8 mouse cellular contexts compared by ENCODE assay signal in the genomic region with DNA sequence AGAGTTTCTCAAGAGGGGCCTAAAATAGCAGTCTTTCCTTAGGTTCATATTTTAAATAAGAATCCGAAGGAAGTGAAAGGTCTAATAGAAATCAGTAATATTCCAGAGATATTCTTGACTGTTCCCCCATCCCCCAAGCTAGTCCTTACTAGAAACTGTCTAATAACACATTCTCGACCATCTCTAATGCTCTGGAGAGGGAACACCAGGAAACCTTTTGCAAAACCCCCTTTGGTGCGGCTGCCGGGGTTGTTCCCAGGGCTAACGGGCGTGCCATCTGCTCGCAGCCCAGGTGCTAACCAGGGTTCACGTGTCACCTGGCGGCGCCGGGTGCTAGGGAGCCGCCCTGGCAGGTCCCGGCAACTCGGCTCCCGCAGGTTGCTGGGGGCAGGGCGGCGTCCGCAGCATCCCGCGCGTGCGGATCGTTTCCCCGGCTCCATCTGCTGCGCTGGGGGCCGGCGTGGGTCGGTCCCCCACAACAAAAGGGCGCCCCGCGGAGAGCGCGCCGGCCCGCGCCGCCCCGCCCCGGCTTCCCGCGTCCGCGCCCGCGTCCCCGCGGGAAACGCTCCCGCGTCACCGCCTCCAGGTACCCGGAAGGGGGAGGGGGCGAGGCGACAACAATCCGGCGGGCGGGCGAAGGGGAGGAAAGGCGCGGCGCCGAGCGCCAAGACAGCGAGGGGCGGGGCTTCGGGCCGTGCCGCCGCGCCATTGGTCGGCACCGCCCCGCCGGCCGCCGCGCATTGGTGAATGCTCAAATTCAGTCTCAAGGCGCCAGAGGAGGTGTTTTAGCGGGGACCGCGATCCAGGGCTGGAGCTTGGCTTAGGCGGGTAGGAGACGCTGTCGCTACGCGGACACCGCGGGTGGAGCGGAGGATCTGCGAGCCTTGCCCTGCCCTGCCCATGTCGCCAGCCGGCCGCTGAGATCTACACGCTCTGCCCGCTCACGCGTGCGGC. TPM values are rescaled to one million over a fixed set of nuclear protein-coding genes. Genes with fewer than 3 reads are reported as not detected.
DNase-seq lines count a peak whose midpoint lies in the region; ATAC-seq and TF ChIP-seq lines count a peak whose summit lies in the region.

A gene (plus strand): TSS at position 754 of the 954 bp plus-strand sequence.

- peaks cover 6% of the 10 kb centered on the region; the same call in 1 of the 2 replicates for H3K4me1 ChIP-seq in embryonic facial prominence, embryonic 14.5 days (ENCODE audit: control insufficient read depth, insufficient read depth, low read length)
- H3K4me1 ChIP-seq in kidney, embryonic 14.5 days (ENCODE audit: control insufficient read depth, insufficient read depth, low read length) = peaks cover 11% of the 10 kb centered on the region; the same call in 1 of the 2 replicates
- H3K4me1 ChIP-seq in liver, adult 2 months (ENCODE audit: control insufficient read depth, insufficient read depth, low read length) = peaks cover 2% of the 10 kb centered on the region; the same call in 1 of the 2 replicates

- peak within 1 kb of the TSS; percentile 13 for H3ac ChIP-seq in myocyte (ENCODE audit: control insufficient read depth, insufficient read length)

- DNase-seq in 416B (ENCODE audit: low read depth) = peak; percentile 89
- DNase-seq in adrenal gland, postnatal 4 days (ENCODE audit: low spot score in 2 of 2) = peak; percentile 71 to 78
- DNase-seq in embryonic facial prominence, embryonic 14.5 days (ENCODE audit: low spot score) = peak; percentile 97
- peak; percentile 89 for DNase-seq in heart, adult 9 months (ENCODE audit: low spot score in 2 of 2)
- DNase-seq in liver, adult 2 months (ENCODE audit: extremely low read depth, low read depth, low spot score) = peak; percentile 55
- DNase-seq in splenic B cell, adult 2 months (ENCODE audit: low read depth, low spot score) = peak; percentile 88

- no peaks in the 10 kb centered on the region for H3K79me2 ChIP-seq in liver, adult 2 months (ENCODE audit: control insufficient read depth, insufficient read depth, low read length)
- H3K79me2 ChIP-seq in myocyte (ENCODE audit: control insufficient read depth, insufficient read depth) = peaks cover 22% of the 10 kb centered on the region

- peak within 1 kb of the TSS; percentile 81 for H3K4me3 ChIP-seq in embryonic facial prominence, embryonic 14.5 days (ENCODE audit: low read depth, low read length)
- peak within 1 kb of the TSS; percentile 73 for H3K4me3 ChIP-seq in kidney, embryonic 14.5 days (ENCODE audit: low read length)
- H3K4me3 ChIP-seq in liver, adult 2 months (ENCODE audit: insufficient read depth, low read depth, low read length) = peak within 1 kb of the TSS; percentile 70
- H3K4me3 ChIP-seq in myocyte = peak within 1 kb of the TSS; percentile 42

- WGBS in embryonic facial prominence, embryonic 14.5 days = under 1% methylated on average over 46 of the region's 98 CpGs
- under 1% methylated on average over 78 of the region's 98 CpGs for WGBS in kidney, embryonic 14.5 days
- 1% methylated on average over 98 of the region's 98 CpGs for WGBS in liver, adult 2 months

- peaks cover 22% of the 10 kb centered on the region for H3K36me3 ChIP-seq in embryonic facial prominence, embryonic 14.5 days (ENCODE audit: control insufficient read depth, insufficient read depth, low read length)
- H3K36me3 ChIP-seq in kidney, embryonic 14.5 days (ENCODE audit: control insufficient read depth, insufficient read depth, low read length) = peaks cover 21% of the 10 kb centered on the region
- H3K36me3 ChIP-seq in liver, adult 2 months (ENCODE audit: control insufficient read depth, insufficient read depth, low read length) = no peaks in the 10 kb centered on the region
- H3K36me3 ChIP-seq in myocyte (ENCODE audit: control insufficient read depth, insufficient read depth) = no peaks in the 10 kb centered on the region
- H3K36me3 ChIP-seq in splenic B cell, adult 2 months (ENCODE audit: control insufficient read depth, insufficient read depth, low read length, poor library complexity, severe bottlenecking) = no peaks in the 10 kb centered on the region

- H3K27me3 ChIP-seq in embryonic facial prominence, embryonic 14.5 days (replicated peaks; ENCODE audit: control insufficient read depth, insufficient read depth, low read length) = no peaks in the 10 kb centered on the region
- H3K27me3 ChIP-seq in kidney, embryonic 14.5 days (ENCODE audit: control insufficient read depth, insufficient read depth, low read length) = no peaks in the 10 kb centered on the region
- 0 out of 2 replicates have a peak, but pooled peaks cover 3% of the 10 kb centered on the region for H3K27me3 ChIP-seq in liver, adult 2 months (ENCODE audit: control insufficient read depth, insufficient read depth, low read length)
- no peaks in the 10 kb centered on the region for H3K27me3 ChIP-seq in myocyte (ENCODE audit: control insufficient read depth, insufficient read depth, insufficient read length)
- no peaks in the 10 kb centered on the region; the same call in 1 of the 2 replicates for H3K27me3 ChIP-seq in splenic B cell, adult 2 months (ENCODE audit: control insufficient read depth, insufficient read depth, low read length, poor library complexity, severe bottlenecking)

- no peak for TF ChIP-seq CTCF in liver, adult 2 months (IDR thresholded peaks at IDR 0.05; ENCODE audit: low read depth, low read length)

- peak; percentile 98 for ATAC-seq in embryonic facial prominence, embryonic 14.5 days (ENCODE audit: low read depth)
- ATAC-seq in kidney, embryonic 14.5 days (ENCODE audit: low FRiP score, low TSS enrichment) = peak; percentile 98

- no peak for TF ChIP-seq POLR2A in liver, adult 2 months (IDR thresholded peaks at IDR 0.05; ENCODE audit: extremely low read depth, insufficient read depth, low read length)
- TF ChIP-seq POLR2A in myocyte (IDR thresholded peaks at IDR 0.05; ENCODE audit: insufficient read length, low read depth) = peak; percentile 93

- H3K9ac ChIP-seq in embryonic facial prominence, embryonic 14.5 days (ENCODE audit: low read depth, low read length) = peak within 1 kb of the TSS; percentile 84
- peak within 1 kb of the TSS; percentile 89 for H3K9ac ChIP-seq in kidney, embryonic 14.5 days (ENCODE audit: low read depth, low read length)
- peak within 1 kb of the TSS; percentile 73 for H3K9ac ChIP-seq in liver, adult 2 months (ENCODE audit: low read depth, low read length)

- no peaks in the 10 kb centered on the region for H3K9me3 ChIP-seq in embryonic facial prominence, embryonic 14.5 days (ENCODE audit: control insufficient read depth, low read length)
- no peaks in the 10 kb centered on the region for H3K9me3 ChIP-seq in kidney, embryonic 14.5 days (ENCODE audit: control insufficient read depth, low read length)

- peak within 1 kb of the TSS; percentile 96 for H3K4me2 ChIP-seq in embryonic facial prominence, embryonic 14.5 days (ENCODE audit: low read depth, low read length)
- H3K4me2 ChIP-seq in kidney, embryonic 14.5 days (replicated peaks; ENCODE audit: low read depth, low read length) = peak within 1 kb of the TSS; percentile 93
- H3K4me2 ChIP-seq in myocyte (ENCODE audit: low read depth) = peak within 1 kb of the TSS; percentile 89

- peak within 1 kb of the TSS; percentile 63 for H3K27ac ChIP-seq in embryonic facial prominence, embryonic 14.5 days (replicated peaks; ENCODE audit: low read depth, low read length)
- peak within 1 kb of the TSS; percentile 83 for H3K27ac ChIP-seq in kidney, embryonic 14.5 days (ENCODE audit: low read depth, low read length)
- H3K27ac ChIP-seq in liver, adult 2 months (replicated peaks; ENCODE audit: insufficient read depth, low read depth, low read length) = no peak within 1 kb of the TSS

TF ChIP-seq in myocyte, 11 proteins besides CTCF, POLR2A, EP300 and RAD21:
- TF ChIP-seq MYOG (IDR thresholded peaks at IDR 0.05; ENCODE audit: control insufficient read depth in 1 of 3, insufficient read depth in 1 of 3, insufficient read length in 2 of 3, low read depth in 2 of 3) (peak in 1 of 3 experiments; percentile 9), USF1 (IDR thresholded peaks at IDR 0.05; ENCODE audit: low read depth) (no peak), REST (IDR thresholded peaks at IDR 0.05; ENCODE audit: insufficient read depth, insufficient read length) (peak; percentile 11), MYOD1 (IDR thresholded peaks at IDR 0.05; ENCODE audit: control insufficient read depth in 1 of 3, insufficient read length in 2 of 3, low read depth in 2 of 3) (no peak), TCF12 (IDR thresholded peaks at IDR 0.05; ENCODE audit: insufficient read depth, poor library complexity, severe bottlenecking) (no peak), POLR2AphosphoS2 (IDR thresholded peaks at IDR 0.05; ENCODE audit: insufficient read length, low read depth) (peak; percentile 87), E2F4 (IDR thresholded peaks at IDR 0.05; ENCODE audit: insufficient read depth) (peak; percentile 71), MAX (IDR thresholded peaks at IDR 0.05; ENCODE audit: low read depth) (no peak), SRF (IDR thresholded peaks at IDR 0.05; ENCODE audit: control insufficient read depth, insufficient read length, low read depth) (peak; percentile 25), TCF3 (IDR thresholded peaks at IDR 0.05; ENCODE audit: insufficient read length, low read depth) (no peak), CEBPB (IDR thresholded peaks at IDR 0.05; ENCODE audit: insufficient read depth, poor library complexity, severe bottlenecking) (no peak)
TF ChIP-seq in myocyte: peak in this region for 5.

RNA-seq across cellular contexts. Expression of the gene that starts here (rescaled TPM):
- total RNA-seq in adrenal gland, postnatal 4 days (2021) = 10 to 100 TPM; 13.0 to 13.8 TPM
- polyA plus RNA-seq in embryonic facial prominence, embryonic 14.5 days (2014; fragmentation: Nextera tagmentation; extraction: Ambion mirVana) = 21.5 and 23.8 TPM in 2 replicates
- 23.6 and 32.4 TPM in 2 replicates for polyA plus RNA-seq in kidney, embryonic 14.5 days (2014; fragmentation: Nextera tagmentation; extraction: Ambion mirVana)
- total RNA-seq in liver, adult 2 months (2014; rRNA removed) = 0.34 and 0.46 TPM in 2 replicates
- 0.04 and 0.13 TPM in 2 replicates for polyA plus RNA-seq in liver, adult 2 months (2012; rRNA removed)
- 3.3 TPM for polyA plus RNA-seq in myocyte (2012; fragmentation: generic; extraction: Trizol)

Comparison
In these comparisons a context has a peak if more than half of its experiments do, and no peak if none do; other contexts are left out.
1. Peak in DNase-seq, H3K4me3 ChIP-seq and H3K9ac ChIP-seq in liver, adult 2 months; RNA of the gene not detected or under 1 TPM.